Mouse (Mus musculus): ENCODE data around the gene Nr1h2. TPM values are rescaled to one million over a fixed set of nuclear protein-coding genes. Genes with fewer than 3 reads are reported as not detected.

Gene Nr1h2
- polyA plus RNA-seq, 1 experiment = 49.7 TPM

DNA sequence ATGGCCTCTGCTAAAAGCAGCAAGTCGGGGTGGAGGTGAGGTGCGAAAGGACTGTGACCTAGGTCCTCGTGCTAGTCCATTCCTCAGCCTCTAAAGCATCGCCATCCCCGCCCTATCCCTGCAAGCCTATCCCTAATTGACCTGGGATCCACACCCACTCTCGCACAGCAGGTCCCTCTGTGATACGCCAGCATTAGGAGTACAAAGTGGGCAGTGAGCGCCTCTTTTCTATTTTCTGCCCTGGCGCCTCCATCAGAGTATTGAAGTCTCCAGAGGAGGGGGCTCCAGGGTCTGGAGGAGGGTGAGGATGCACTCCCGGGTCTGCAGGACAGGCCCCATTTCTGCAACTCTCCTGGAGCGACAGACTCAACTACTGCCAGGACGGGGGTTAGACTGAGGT, 34.6 kb upstream of the Nr1h2 start:
- Histone ChIP-seq H3K9me3 (ENCODE audit: control insufficient read depth, low read length) (peaks cover 20% of the 10 kb centered on the region; the same call in 1 of the 2 replicates), H3K36me3 (ENCODE audit: control insufficient read depth) (no peaks in the 10 kb centered on the region), H3K27me3 (ENCODE audit: control insufficient read depth) (peaks cover 92% of the 10 kb centered on the region), H3K4me3 (replicated peaks) (no peak overlapping the region), H3K4me1 (ENCODE audit: control insufficient read depth) (peaks cover 16% of the 10 kb centered on the region)
- no peak for TF ChIP-seq TAL1 (IDR thresholded peaks at IDR 0.05; ENCODE audit: low read length)
- TF ChIP-seq GATA1 (IDR thresholded peaks at IDR 0.05; ENCODE audit: low read length) = no peak

DNA sequence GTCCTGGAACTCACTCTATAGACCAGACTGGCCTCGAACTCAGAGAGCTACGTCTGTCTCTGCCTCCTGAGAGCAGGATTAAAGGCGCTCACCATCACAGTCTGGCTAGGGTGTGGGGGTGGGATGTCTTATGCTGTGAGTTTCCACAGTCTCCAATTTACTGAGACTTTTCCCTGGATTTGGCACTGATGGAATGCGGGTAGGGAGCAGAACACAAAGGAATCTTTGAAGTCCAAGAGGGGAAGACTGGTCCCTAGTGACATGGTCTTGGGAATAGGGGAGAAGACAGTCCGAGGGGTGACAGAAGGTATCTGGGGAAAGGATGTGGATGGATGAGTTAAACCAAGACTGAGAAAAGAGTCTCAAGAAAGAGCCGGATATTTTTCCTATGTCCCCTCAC, 33.9 kb upstream of the Nr1h2 start:
- TF ChIP-seq GATA1 (IDR thresholded peaks at IDR 0.05; ENCODE audit: low read length) = no peak
- no peak for TF ChIP-seq TAL1 (IDR thresholded peaks at IDR 0.05; ENCODE audit: low read length)
- Histone ChIP-seq H3K9me3 (ENCODE audit: control insufficient read depth, low read length) (peaks cover 20% of the 10 kb centered on the region; the same call in 1 of the 2 replicates), H3K4me3 (replicated peaks) (no peak overlapping the region), H3K27me3 (ENCODE audit: control insufficient read depth) (peaks cover 91% of the 10 kb centered on the region), H3K4me1 (ENCODE audit: control insufficient read depth) (peaks cover 16% of the 10 kb centered on the region), H3K36me3 (ENCODE audit: control insufficient read depth) (no peaks in the 10 kb centered on the region)

DNA sequence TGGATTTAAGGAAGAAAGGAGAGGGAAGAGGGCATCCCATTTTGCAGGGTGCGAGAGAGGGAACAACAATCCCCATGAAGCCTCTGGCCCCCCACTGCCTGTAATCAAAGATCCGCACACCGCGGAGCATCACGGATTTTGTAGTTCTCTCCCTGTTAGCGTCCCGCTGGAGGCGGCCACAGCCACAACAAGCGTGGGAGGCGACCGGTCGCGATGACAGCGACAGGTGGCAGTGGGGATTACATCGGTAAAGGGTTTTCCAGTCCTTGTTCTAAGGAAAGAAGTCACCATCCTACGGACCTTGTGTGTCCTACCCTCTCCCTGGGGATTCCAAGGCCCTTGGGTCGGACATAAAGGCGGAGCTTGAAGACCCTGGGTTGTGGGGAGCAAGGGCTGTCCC, 33.2 kb upstream of the Nr1h2 start:
- Histone ChIP-seq H3K9me3 (ENCODE audit: control insufficient read depth, low read length) (peaks cover 20% of the 10 kb centered on the region; the same call in 1 of the 2 replicates), H3K27me3 (ENCODE audit: control insufficient read depth) (peaks cover 91% of the 10 kb centered on the region), H3K4me3 (replicated peaks) (no peak overlapping the region), H3K4me1 (ENCODE audit: control insufficient read depth) (peaks cover 16% of the 10 kb centered on the region), H3K36me3 (ENCODE audit: control insufficient read depth) (no peaks in the 10 kb centered on the region)
- TF ChIP-seq GATA1 (IDR thresholded peaks at IDR 0.05; ENCODE audit: low read length) = no peak
- no peak for TF ChIP-seq TAL1 (IDR thresholded peaks at IDR 0.05; ENCODE audit: low read length)

DNA sequence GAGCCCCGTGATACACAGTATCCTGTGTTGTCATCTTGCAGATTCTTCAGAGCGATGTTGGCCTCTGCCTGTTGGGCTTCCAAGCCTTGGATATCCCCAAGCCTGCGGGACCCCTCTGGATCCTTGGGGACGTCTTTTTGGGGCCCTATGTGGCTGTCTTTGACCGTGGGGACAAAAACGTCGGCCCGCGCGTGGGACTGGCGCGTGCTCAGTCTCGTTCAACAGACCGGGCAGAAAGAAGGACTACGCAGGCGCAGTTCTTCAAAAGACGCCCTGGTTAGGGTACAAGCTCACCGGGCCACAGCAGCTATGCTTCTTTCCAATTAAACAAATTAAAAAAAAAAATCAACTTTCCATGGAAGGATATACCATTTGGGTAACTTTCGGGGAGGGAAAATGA, 32.8 kb upstream of the Nr1h2 start:
- Histone ChIP-seq H3K36me3 (ENCODE audit: control insufficient read depth) (no peaks in the 10 kb centered on the region), H3K4me1 (ENCODE audit: control insufficient read depth) (peaks cover 18% of the 10 kb centered on the region), H3K4me3 (replicated peaks) (no peak overlapping the region), H3K27me3 (ENCODE audit: control insufficient read depth) (peaks cover 88% of the 10 kb centered on the region), H3K9me3 (ENCODE audit: control insufficient read depth, low read length) (peaks cover 20% of the 10 kb centered on the region; the same call in 1 of the 2 replicates)
- TF ChIP-seq GATA1 (IDR thresholded peaks at IDR 0.05; ENCODE audit: low read length) (no peak), TAL1 (IDR thresholded peaks at IDR 0.05; ENCODE audit: low read length) (no peak)

DNA sequence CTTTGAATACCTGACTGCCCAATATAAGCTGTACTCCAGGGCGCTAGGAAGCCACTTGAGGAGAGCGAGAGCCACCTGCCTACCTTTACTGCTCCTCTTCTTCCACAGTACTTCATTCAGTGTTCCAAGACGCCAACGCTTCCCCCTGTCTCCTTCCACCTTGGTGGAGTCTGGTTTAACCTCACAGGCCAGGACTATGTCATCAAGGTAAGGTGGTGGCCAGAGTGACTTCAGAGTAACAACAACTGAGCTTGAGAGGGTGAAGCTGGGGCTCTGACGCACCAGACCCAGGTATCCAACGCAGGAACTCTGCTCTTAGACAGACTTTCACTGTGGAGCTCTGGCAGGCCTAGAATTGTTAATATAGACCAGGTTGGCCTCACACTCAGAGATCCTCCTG, 31.9 kb upstream of the Nr1h2 start:
- Histone ChIP-seq H3K9me3 (ENCODE audit: control insufficient read depth, low read length) (peaks cover 14% of the 10 kb centered on the region; the same call in 1 of the 2 replicates), H3K4me3 (replicated peaks) (no peak overlapping the region), H3K36me3 (ENCODE audit: control insufficient read depth) (no peaks in the 10 kb centered on the region), H3K4me1 (ENCODE audit: control insufficient read depth) (peaks cover 12% of the 10 kb centered on the region), H3K27me3 (ENCODE audit: control insufficient read depth) (peaks cover 86% of the 10 kb centered on the region)
- TF ChIP-seq TAL1 (IDR thresholded peaks at IDR 0.05; ENCODE audit: low read length) = no peak
- TF ChIP-seq GATA1 (IDR thresholded peaks at IDR 0.05; ENCODE audit: low read length) = no peak

DNA sequence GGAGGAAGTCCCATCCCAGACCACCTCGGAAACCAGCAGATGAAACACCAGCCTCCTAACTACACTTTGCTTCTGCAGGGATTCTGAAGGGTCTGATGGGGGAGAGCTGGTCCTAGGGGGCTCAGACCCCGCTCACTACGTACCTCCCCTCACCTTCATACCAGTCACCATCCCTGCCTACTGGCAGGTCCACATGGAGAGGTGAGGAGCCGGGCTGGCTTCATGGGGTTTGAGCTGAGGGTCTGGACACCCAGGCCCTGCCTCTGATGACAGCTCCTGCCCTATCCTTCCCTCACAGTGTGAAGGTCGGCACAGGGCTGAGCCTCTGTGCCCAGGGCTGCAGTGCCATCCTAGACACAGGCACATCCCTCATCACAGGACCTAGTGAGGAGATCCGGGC, 31.2 kb upstream of the Nr1h2 start:
- H3K9me3 ChIP-seq (ENCODE audit: control insufficient read depth, low read length) = peaks cover 10% of the 10 kb centered on the region; the same call in 1 of the 2 replicates
- peaks cover 79% of the 10 kb centered on the region for H3K27me3 ChIP-seq (ENCODE audit: control insufficient read depth)
- peaks cover 10% of the 10 kb centered on the region for H3K4me1 ChIP-seq (ENCODE audit: control insufficient read depth)
- no peak overlapping the region for H3K4me3 ChIP-seq (replicated peaks)
- TF ChIP-seq GATA1 (IDR thresholded peaks at IDR 0.05; ENCODE audit: low read length) (no peak), TAL1 (IDR thresholded peaks at IDR 0.05; ENCODE audit: low read length) (no peak)
- no peaks in the 10 kb centered on the region for H3K36me3 ChIP-seq (ENCODE audit: control insufficient read depth)

DNA sequence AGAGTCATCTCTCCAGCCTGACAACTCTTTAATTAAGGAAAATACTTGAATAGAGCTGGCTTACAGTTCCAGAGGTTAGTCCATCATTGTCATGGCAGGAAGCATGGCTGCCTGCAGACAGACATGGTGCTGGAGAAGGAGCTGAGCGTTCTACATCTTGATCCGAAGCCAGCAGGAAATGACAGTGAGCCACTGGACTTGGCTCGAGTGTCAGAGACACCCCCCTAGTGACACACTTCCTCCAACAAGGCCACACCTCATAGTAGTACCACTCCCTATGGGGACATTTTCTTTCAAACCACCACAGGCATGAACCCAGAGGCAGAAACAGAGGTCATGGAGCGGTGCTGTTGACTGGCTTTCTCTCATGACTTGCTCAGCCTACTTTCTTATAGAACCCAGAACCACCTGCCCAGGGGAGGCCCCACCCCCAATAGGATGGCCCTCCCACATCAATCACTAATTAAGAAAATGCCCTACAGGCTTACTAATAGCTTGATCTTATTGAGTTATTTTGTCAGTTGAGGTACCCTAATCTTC, 30.6 kb upstream of the Nr1h2 start:
- H3K4me3 ChIP-seq (replicated peaks) = no peak overlapping the region
- H3K9me3 ChIP-seq (ENCODE audit: control insufficient read depth, low read length) = peaks cover 9% of the 10 kb centered on the region; the same call in 1 of the 2 replicates
- peaks cover 8% of the 10 kb centered on the region for H3K4me1 ChIP-seq (ENCODE audit: control insufficient read depth)
- H3K36me3 ChIP-seq (ENCODE audit: control insufficient read depth) = no peaks in the 10 kb centered on the region
- peaks cover 73% of the 10 kb centered on the region for H3K27me3 ChIP-seq (ENCODE audit: control insufficient read depth)
- no peak for TF ChIP-seq GATA1 (IDR thresholded peaks at IDR 0.05; ENCODE audit: low read length)
- no peak for TF ChIP-seq TAL1 (IDR thresholded peaks at IDR 0.05; ENCODE audit: low read length)

DNA sequence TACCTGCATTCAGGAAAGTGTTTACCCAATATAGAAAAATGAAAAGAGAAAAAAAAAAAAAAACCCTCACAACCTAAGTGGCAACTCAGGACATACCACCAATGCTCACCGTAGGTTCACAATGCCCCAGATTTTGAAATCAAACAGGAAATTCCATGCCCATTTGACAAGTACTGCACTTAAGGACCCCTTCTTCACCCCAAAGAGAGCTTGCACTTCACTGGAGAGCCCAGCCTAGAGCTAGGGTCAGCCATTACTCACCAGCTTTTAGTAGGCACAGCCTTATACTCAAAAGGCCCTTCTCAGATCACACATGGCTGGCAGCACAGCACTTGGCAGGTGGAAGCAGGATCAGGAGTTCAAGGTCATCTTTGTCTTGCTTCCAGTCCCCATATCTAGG, 29.4 kb upstream of the Nr1h2 start:
- Histone ChIP-seq H3K4me1 (ENCODE audit: control insufficient read depth) (peaks cover 4% of the 10 kb centered on the region; the same call in 1 of the 2 replicates), H3K4me3 (replicated peaks) (no peak overlapping the region), H3K9me3 (ENCODE audit: control insufficient read depth, low read length) (peaks cover 7% of the 10 kb centered on the region; the same call in 1 of the 2 replicates), H3K36me3 (ENCODE audit: control insufficient read depth) (no peaks in the 10 kb centered on the region), H3K27me3 (ENCODE audit: control insufficient read depth) (peaks cover 61% of the 10 kb centered on the region)
- no peak for TF ChIP-seq TAL1 (IDR thresholded peaks at IDR 0.05; ENCODE audit: low read length)
- no peak for TF ChIP-seq GATA1 (IDR thresholded peaks at IDR 0.05; ENCODE audit: low read length)

DNA sequence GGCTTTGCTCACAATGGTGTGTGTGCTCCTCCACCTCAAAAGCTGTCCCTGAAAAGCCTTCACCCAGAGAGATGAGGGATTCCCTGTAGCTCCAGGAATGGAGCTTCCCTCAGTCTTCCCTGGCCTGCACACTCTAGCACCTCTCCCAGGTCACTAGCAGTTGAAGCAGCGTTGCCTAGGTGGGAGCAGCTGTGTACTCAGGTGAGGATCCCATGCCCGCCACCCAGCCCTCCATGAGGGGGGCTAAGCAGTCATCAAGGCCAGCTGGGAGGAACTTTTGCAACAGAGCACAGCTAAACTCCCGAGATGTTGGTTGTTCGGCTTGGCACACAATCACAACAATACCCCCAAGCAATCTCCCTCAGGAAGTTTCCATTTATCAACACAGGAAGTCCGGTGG, 29.0 kb upstream of the Nr1h2 start:
- Histone ChIP-seq H3K4me1 (ENCODE audit: control insufficient read depth) (peaks cover 4% of the 10 kb centered on the region; the same call in 1 of the 2 replicates), H3K36me3 (ENCODE audit: control insufficient read depth) (no peaks in the 10 kb centered on the region), H3K27me3 (ENCODE audit: control insufficient read depth) (peaks cover 57% of the 10 kb centered on the region), H3K4me3 (replicated peaks) (no peak overlapping the region), H3K9me3 (ENCODE audit: control insufficient read depth, low read length) (peaks cover 7% of the 10 kb centered on the region; the same call in 1 of the 2 replicates)
- TF ChIP-seq TAL1 (IDR thresholded peaks at IDR 0.05; ENCODE audit: low read length) (no peak), GATA1 (IDR thresholded peaks at IDR 0.05; ENCODE audit: low read length) (no peak)

Measured in erythroblast, embryonic 14.5 days (primary cell).